Mouse (Mus musculus) forebrain, embryonic 11.5 days (tissue): Measurements from ENCODE around the gene Fam193b. TPM values are rescaled to one million over a fixed set of nuclear protein-coding genes. Genes with fewer than 3 reads are reported as not detected.
"Not testable (repeated sequence)": the region's sequence is repeated elsewhere in the genome, so short reads cannot be mapped to it uniquely, and the experiment has no call there.

ENCODE experiments used
- ATAC-seq: fragments of 200-750 bp; cut with Nextera tagmentation; replicated peaks from 2 replicates; pipeline ENCODE4 v1.8.0; 2017; ENCODE audit warnings: moderate TSS enrichment; ENCODE audit not compliant: low FRiP score
- DNase-seq: peaks from one replicate; pipeline ENCODE4 v3.0.0-alpha.2; 2017; ENCODE audit warnings: low spot score
- H3K27ac ChIP-seq: fragments of 300-500 bp; sonication (generic); 2 replicates; pipeline ENCODE4 v1.5.1; 2014; ENCODE audit warnings: low read depth, low read length
- H3K27me3 ChIP-seq: fragments of 300-500 bp; sonication (generic); 2 replicates; pipeline ENCODE4 v1.6.1; 2014; ENCODE audit warnings: mild to moderate bottlenecking, low read length, mixed read lengths; ENCODE audit not compliant: control insufficient read depth, insufficient read depth
- H3K36me3 ChIP-seq: fragments of 300-500 bp; sonication (generic); 2 replicates; pipeline ENCODE4 v1.6.1; 2014; ENCODE audit warnings: mild to moderate bottlenecking, low read length, moderate library complexity, mixed read lengths; ENCODE audit not compliant: control insufficient read depth, insufficient read depth
- H3K4me1 ChIP-seq: fragments of 300-500 bp; sonication (generic); replicated peaks from 2 replicates; pipeline ENCODE4 v1.6.1; 2014; ENCODE audit warnings: low read length, mixed read lengths; ENCODE audit not compliant: control insufficient read depth, insufficient read depth
- H3K4me2 ChIP-seq: fragments of 300-500 bp; sonication (generic); 2 replicates; pipeline ENCODE4 v1.6.1; 2014; ENCODE audit warnings: low read depth, mild to moderate bottlenecking, low read length, moderate library complexity, mixed read lengths; ENCODE audit not compliant: severe bottlenecking
- H3K4me3 ChIP-seq: fragments of 300-500 bp; sonication (generic); 2 replicates; pipeline ENCODE4 v1.5.1; 2014; ENCODE audit warnings: low read depth, low read length
- H3K9ac ChIP-seq: fragments of 300-500 bp; sonication (generic); 2 replicates; pipeline ENCODE4 v1.6.1; 2014; ENCODE audit warnings: low read length
- H3K9me3 ChIP-seq: fragments of 300-500 bp; sonication (generic); 2 replicates; pipeline ENCODE4 v1.6.1; 2016; ENCODE audit warnings: low read length, mixed read lengths; ENCODE audit not compliant: control insufficient read depth
- WGBS: fragments of 180-500 bp; shearing (Covaris S2); extraction: QIAGEN DNeasy Blood & Tissue Kit; methylation state at CpG from one replicate; pipeline ENCODE4 v1.1.7; 2014; 5-methylcytosine and 5-hydroxymethylcytosine counted together
- polyA plus RNA-seq: library from polyadenylated mRNA; unstranded; fragments of >200 nt; fragmentation: Nextera tagmentation; extraction: Ambion mirVana; gene quantifications from 2 replicates; pipeline ENCODE4 v1.2.1, GENCODE M21; 2014

The Fam193b gene
- polyA plus RNA-seq, 1 experiment from 2014 or later = 55.8 TPM

- Histone ChIP-seq H3K27me3 (no peaks in the 10 kb centered on the region), H3K9ac (no peak overlapping the region), H3K36me3 (no peaks in the 10 kb centered on the region), H3K27ac (no peak overlapping the region), H3K4me2 (no peak overlapping the region), H3K4me1 (no peaks in the 10 kb centered on the region), H3K9me3 (no peaks in the 10 kb centered on the region), H3K4me3 (no peak overlapping the region)
- DNase-seq (no peak), ATAC-seq (no peak)
- 86% methylated on average over 4 of the region's 4 CpGs for WGBS
These were observed 7.2 kb upstream of the Fam193b start for GRCm38 (mm10) chr13:55578086-55578485.

- DNase-seq, H3K4me1 ChIP-seq, ATAC-seq, H3K4me2 ChIP-seq, H3K9ac ChIP-seq, H3K27me3 ChIP-seq, H3K9me3 ChIP-seq, H3K36me3 ChIP-seq, H3K27ac ChIP-seq, H3K4me3 ChIP-seq: not testable (repeated sequence)
- 79% methylated on average over 7 of the region's 7 CpGs for WGBS
These were observed 6.0 kb upstream of the Fam193b start for GRCm38 (mm10) chr13:55576872-55577271.

- H3K4me2 ChIP-seq = no peak overlapping the region
- H3K4me3 ChIP-seq = no peak overlapping the region
- no peaks in the 10 kb centered on the region for H3K9me3 ChIP-seq
- ATAC-seq (no peak), DNase-seq (no peak)
- no peak overlapping the region for H3K9ac ChIP-seq
- H3K27me3 ChIP-seq = no peaks in the 10 kb centered on the region
- no peaks in the 10 kb centered on the region for H3K36me3 ChIP-seq
- 67% methylated on average over 5 of the region's 5 CpGs for WGBS
- no peaks in the 10 kb centered on the region; the same call in 1 of the 2 replicates for H3K4me1 ChIP-seq
- H3K27ac ChIP-seq = no peak overlapping the region
These were observed 5.0 kb upstream of the Fam193b start for GRCm38 (mm10) chr13:55575932-55576331.

- no peaks in the 10 kb centered on the region for H3K9me3 ChIP-seq
- H3K4me3 ChIP-seq = no peak overlapping the region
- no peak for ATAC-seq
- no peaks in the 10 kb centered on the region for H3K27me3 ChIP-seq
- no peak overlapping the region for H3K27ac ChIP-seq
- H3K4me1 ChIP-seq = peaks cover 4% of the 10 kb centered on the region
- DNase-seq = no peak
- no peak overlapping the region for H3K9ac ChIP-seq
- no peaks in the 10 kb centered on the region for H3K36me3 ChIP-seq
- 82% methylated on average over 5 of the region's 5 CpGs for WGBS
- no peak overlapping the region for H3K4me2 ChIP-seq
These were observed 3.4 kb upstream of the Fam193b start for GRCm38 (mm10) chr13:55574321-55574720.

GRCm38 (mm10) chr13:55573432-55573831, 2.5 kb upstream of the Fam193b start, which contains the start of gene Tmed9:
TSS of gene Tmed9 (plus strand) at chr13:55573732.
- ATAC-seq = no peak
- H3K27me3 ChIP-seq = no peaks in the 10 kb centered on the region
- H3K4me1 ChIP-seq = peaks cover 5% of the 10 kb centered on the region
- no peak within 1 kb of the TSS for H3K27ac ChIP-seq
- H3K9ac ChIP-seq = no peak within 1 kb of the TSS
- no peak for DNase-seq
- no peaks in the 10 kb centered on the region for H3K36me3 ChIP-seq
- no peak within 1 kb of the TSS for H3K4me2 ChIP-seq
- 98% methylated on average over 2 of the region's 2 CpGs for WGBS
- no peak within 1 kb of the TSS for H3K4me3 ChIP-seq
- no peaks in the 10 kb centered on the region for H3K9me3 ChIP-seq

- no peak overlapping the region for H3K4me3 ChIP-seq
These were observed 1.1 kb upstream of the Fam193b start for GRCm38 (mm10) chr13:55571977-55572376.

GRCm38 (mm10) chr13:55570286-55570973, 490 bp downstream of the Fam193b start:
- H3K27ac ChIP-seq = peak overlapping the region; percentile 81
- peaks cover 5% of the 10 kb centered on the region for H3K4me1 ChIP-seq
- peak overlapping the region; percentile 99 for H3K4me3 ChIP-seq
- WGBS = under 1% methylated on average over 37 of the region's 47 CpGs
- H3K36me3 ChIP-seq = no peaks in the 10 kb centered on the region
- peak overlapping the region; percentile 79 for H3K4me2 ChIP-seq
- peak overlapping the region; percentile 98 for H3K9ac ChIP-seq
- DNase-seq = peak; percentile 71
- H3K27me3 ChIP-seq = no peaks in the 10 kb centered on the region
- peak; percentile 67 for ATAC-seq
- H3K9me3 ChIP-seq = no peaks in the 10 kb centered on the region

More at GRCm38 (mm10) chr13:55571977-55572376, 1.1 kb upstream of the Fam193b start:
- H3K9ac ChIP-seq = no peak overlapping the region
- ATAC-seq (no peak), DNase-seq (no peak)
- H3K9me3 ChIP-seq = no peaks in the 10 kb centered on the region
- no peak overlapping the region; the same call in 1 of the 2 replicates for H3K4me2 ChIP-seq
- no peak overlapping the region for H3K27ac ChIP-seq
- 87% methylated on average over 2 of the region's 2 CpGs for WGBS
- H3K4me1 ChIP-seq = peaks cover 5% of the 10 kb centered on the region
- H3K27me3 ChIP-seq = no peaks in the 10 kb centered on the region
- H3K36me3 ChIP-seq = no peaks in the 10 kb centered on the region

GRCm38 (mm10) chr13:55569726-55570285, 1.1 kb downstream of the Fam193b start:
- ATAC-seq = peak; percentile 13; the same call in 1 of the 2 replicates
- H3K9ac ChIP-seq = peak overlapping the region; percentile 98
- H3K4me3 ChIP-seq = peak overlapping the region; percentile 99
- peaks cover 5% of the 10 kb centered on the region for H3K4me1 ChIP-seq
- H3K27me3 ChIP-seq = no peaks in the 10 kb centered on the region
- no peaks in the 10 kb centered on the region for H3K9me3 ChIP-seq
- 6% methylated on average over 16 of the region's 16 CpGs for WGBS
- no peak overlapping the region for H3K27ac ChIP-seq
- H3K4me2 ChIP-seq = peak overlapping the region; percentile 79
- no peaks in the 10 kb centered on the region for H3K36me3 ChIP-seq
- peak; percentile 61 for DNase-seq
